Mouse (Mus musculus): ENCODE results near the gene Limd2.

DNA sequence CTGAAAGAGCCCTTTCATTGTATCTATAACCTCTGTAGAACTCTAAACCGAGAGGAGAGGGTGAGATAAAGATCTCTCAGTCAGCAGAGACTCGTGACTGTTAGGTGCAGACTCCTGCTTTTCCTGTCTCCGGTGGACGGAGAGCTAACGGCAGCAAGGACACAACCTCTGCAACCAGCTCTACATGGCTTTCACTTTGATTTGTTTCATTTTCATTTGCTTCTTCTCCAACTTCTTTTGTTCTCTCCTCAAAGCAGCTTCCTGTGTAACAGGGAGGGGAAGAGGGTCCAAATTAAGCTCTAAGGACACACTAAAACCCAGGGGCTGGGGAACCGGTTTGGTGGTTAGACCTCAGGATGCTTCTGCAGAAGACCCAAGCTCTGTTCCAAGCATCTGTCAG is 40.1 kb upstream of the Limd2 start:
- no peak for TF ChIP-seq CTCF (IDR thresholded peaks at IDR 0.05; ENCODE audit: low read depth)
- no peak for TF ChIP-seq EP300 (IDR thresholded peaks at IDR 0.05; ENCODE audit: low read depth)
